Mouse (Mus musculus): ENCODE results near the gene Rps15. TPM values are rescaled to one million over a fixed set of nuclear protein-coding genes. Genes with fewer than 3 reads are reported as not detected.

The Rps15 gene
- polyA plus RNA-seq, 1 experiment from 2014 or later, result 828 TPM

DNA sequence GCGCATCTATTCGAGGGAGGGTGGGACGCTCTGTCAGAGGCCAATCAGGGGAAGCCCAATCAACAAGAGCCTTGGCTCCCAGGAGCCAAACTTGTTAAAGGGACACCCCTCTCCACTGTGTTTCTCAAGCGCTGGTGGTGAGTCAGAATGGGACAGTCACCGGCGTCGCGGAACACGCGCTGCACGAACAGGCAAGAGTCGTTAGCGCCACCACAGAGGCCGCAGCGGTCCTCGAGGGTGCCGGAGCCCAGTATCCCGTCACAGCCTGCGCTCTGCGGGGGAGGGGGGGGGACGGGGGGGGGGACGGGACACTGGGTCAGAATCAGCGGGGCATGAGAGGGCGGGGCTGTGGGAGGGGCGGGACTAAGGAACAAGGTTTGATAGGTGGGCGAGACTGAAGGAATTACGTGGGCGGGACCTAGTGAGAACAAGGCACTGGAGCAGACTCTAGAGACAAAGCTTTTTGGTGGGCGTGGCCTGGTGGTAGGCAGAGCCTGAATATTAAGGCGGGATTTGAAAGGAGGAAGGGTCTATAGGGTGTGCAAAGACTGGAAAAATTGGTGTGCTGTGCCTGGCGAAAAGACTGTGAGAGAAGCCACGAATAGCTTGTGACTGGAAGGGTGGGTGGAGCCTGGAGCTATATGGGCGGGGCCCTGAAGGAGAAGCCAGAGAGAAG lies 50.6 kb downstream of the Rps15 start:
- peak overlapping the region; percentile 59 for H3K4me2 ChIP-seq
- H3K9ac ChIP-seq (ENCODE audit: low read depth, low read length), result 0 out of 2 replicates have a peak overlapping the region, but pooled peaks have one; percentile 28
- peak; percentile 16; the same call in 1 of the 2 replicates for ATAC-seq (replicated peaks; ENCODE audit: insufficient number of reproducible peaks, low FRiP score, low TSS enrichment)
- H3K36me3 ChIP-seq (ENCODE audit: control insufficient read depth, insufficient read depth, low read length), result no peaks in the 10 kb centered on the region
- no peak overlapping the region for H3K27ac ChIP-seq (ENCODE audit: low read depth, low read length)
- peaks cover 81% of the 10 kb centered on the region for H3K27me3 ChIP-seq (ENCODE audit: control insufficient read depth, insufficient read depth, low read length)
- WGBS (ENCODE audit: insufficient replicate concordance), result under 1% methylated on average over 26 of the region's 33 CpGs
- H3K9me3 ChIP-seq (replicated peaks; ENCODE audit: control insufficient read depth, low read length), result no peaks in the 10 kb centered on the region
- H3K4me3 ChIP-seq (ENCODE audit: low read depth, low read length), result peak overlapping the region; percentile 38
- H3K4me1 ChIP-seq (ENCODE audit: control insufficient read depth, insufficient read depth, low read length), result peaks cover 32% of the 10 kb centered on the region

- Histone ChIP-seq H3K9ac (ENCODE audit: low read depth, low read length) (no peak overlapping the region), H3K27ac (ENCODE audit: low read depth, low read length) (peak overlapping the region; percentile 22; the same call in 1 of the 2 replicates), H3K4me2 (peak overlapping the region; percentile 59), H3K4me1 (ENCODE audit: control insufficient read depth, insufficient read depth, low read length) (peaks cover 36% of the 10 kb centered on the region), H3K9me3 (replicated peaks; ENCODE audit: control insufficient read depth, low read length) (no peaks in the 10 kb centered on the region), H3K4me3 (ENCODE audit: low read depth, low read length) (peak overlapping the region; percentile 38; the same call in 1 of the 2 replicates), H3K27me3 (ENCODE audit: control insufficient read depth, insufficient read depth, low read length) (peaks cover 86% of the 10 kb centered on the region), H3K36me3 (ENCODE audit: control insufficient read depth, insufficient read depth, low read length) (no peaks in the 10 kb centered on the region)
- WGBS (ENCODE audit: insufficient replicate concordance), result 28% methylated on average over 13 of the region's 13 CpGs
- 0 out of 2 replicates have a peak, but pooled peaks have one; percentile 6 for ATAC-seq (replicated peaks; ENCODE audit: insufficient number of reproducible peaks, low FRiP score, low TSS enrichment)
These were observed 51.2 kb downstream of the Rps15 start for GRCm38 (mm10) chr10:80343425-80343895.

Small RNAs within 50 kb of the gene (microRNA-seq; reads per million reads assigned to microRNA genes)
- 0.68 reads per million, percentile 4 among the genes with 10 or more reads in this experiment for gene Mir6911 (ENCODE audit: borderline number of aligned reads)

Other genes starting within 250 kb of the Rps15 start
- 711 and 729 TPM in 2 replicates for gene Gpx4, start 245.3 kb upstream of the Rps15 start, polyA plus RNA-seq (2014; fragmentation: Nextera tagmentation; extraction: Ambion mirVana)
- 8.4 and 9.6 TPM in 2 replicates for gene Sbno2, start 186.9 kb upstream of the Rps15 start, polyA plus RNA-seq (2014; fragmentation: Nextera tagmentation; extraction: Ambion mirVana)
- gene Stk11, start 176.7 kb upstream of the Rps15 start, polyA plus RNA-seq (2014; fragmentation: Nextera tagmentation; extraction: Ambion mirVana), result 16.5 and 20.0 TPM in 2 replicates
- gene Atp5d, start 153.8 kb upstream of the Rps15 start, polyA plus RNA-seq (2014; fragmentation: Nextera tagmentation; extraction: Ambion mirVana), result 772 and 785 TPM in 2 replicates
- gene Cbarp, start 151.6 kb upstream of the Rps15 start, polyA plus RNA-seq (2014; fragmentation: Nextera tagmentation; extraction: Ambion mirVana), result 2.5 and 2.7 TPM in 2 replicates
- gene Midn, start 144.2 kb upstream of the Rps15 start, polyA plus RNA-seq (2014; fragmentation: Nextera tagmentation; extraction: Ambion mirVana), result 29.5 and 31.9 TPM in 2 replicates
- 49.1 and 52.7 TPM in 2 replicates for gene Cirbp, start 126.5 kb upstream of the Rps15 start, polyA plus RNA-seq (2014; fragmentation: Nextera tagmentation; extraction: Ambion mirVana)
- 9.6 and 12.4 TPM in 2 replicates for gene 1600002K03Rik, start 119.5 kb upstream of the Rps15 start, polyA plus RNA-seq (2014; fragmentation: Nextera tagmentation; extraction: Ambion mirVana)
- 13.9 and 14.8 TPM in 2 replicates for gene Efna2, start 113.0 kb upstream of the Rps15 start, polyA plus RNA-seq (2014; fragmentation: Nextera tagmentation; extraction: Ambion mirVana)
- 34.6 and 38.2 TPM in 2 replicates for gene Mum1, start 66.0 kb upstream of the Rps15 start, polyA plus RNA-seq (2014; fragmentation: Nextera tagmentation; extraction: Ambion mirVana)
- gene Ndufs7, start 43.3 kb upstream of the Rps15 start, polyA plus RNA-seq (2014; fragmentation: Nextera tagmentation; extraction: Ambion mirVana), result 499 and 501 TPM in 2 replicates
- 57.2 and 59.0 TPM in 2 replicates for gene Gamt, start 31.4 kb upstream of the Rps15 start, polyA plus RNA-seq (2014; fragmentation: Nextera tagmentation; extraction: Ambion mirVana)
- gene Dazap1, start 31.0 kb upstream of the Rps15 start, polyA plus RNA-seq (2014; fragmentation: Nextera tagmentation; extraction: Ambion mirVana), result 28.4 and 29.9 TPM in 2 replicates
- 0.55 and 0.69 TPM in 2 replicates for gene Apc2, start 3.5 kb downstream of the Rps15 start, polyA plus RNA-seq (2014; fragmentation: Nextera tagmentation; extraction: Ambion mirVana)
- gene 2310011J03Rik, start 28.1 kb downstream of the Rps15 start, polyA plus RNA-seq (2014; fragmentation: Nextera tagmentation; extraction: Ambion mirVana), result 29.7 and 31.0 TPM in 2 replicates
- gene Pcsk4, start 37.0 kb downstream of the Rps15 start, polyA plus RNA-seq (2014; fragmentation: Nextera tagmentation; extraction: Ambion mirVana), result 0.77 and 1.6 TPM in 2 replicates
- 4.9 and 7.3 TPM in 2 replicates for gene Reep6, start 37.5 kb downstream of the Rps15 start, polyA plus RNA-seq (2014; fragmentation: Nextera tagmentation; extraction: Ambion mirVana)
- gene Adamtsl5, start 56.0 kb downstream of the Rps15 start, polyA plus RNA-seq (2014; fragmentation: Nextera tagmentation; extraction: Ambion mirVana), result 2.4 and 3.7 TPM in 2 replicates
- gene Plk5, start 64.0 kb downstream of the Rps15 start, polyA plus RNA-seq (2014; fragmentation: Nextera tagmentation; extraction: Ambion mirVana), result not detected in 2 replicates
- gene Mex3d, start 95.2 kb downstream of the Rps15 start, polyA plus RNA-seq (2014; fragmentation: Nextera tagmentation; extraction: Ambion mirVana), result 4.0 and 6.4 TPM in 2 replicates
- 151 and 171 TPM in 2 replicates for gene Mbd3, start 107.1 kb downstream of the Rps15 start, polyA plus RNA-seq (2014; fragmentation: Nextera tagmentation; extraction: Ambion mirVana)
- 1,161 and 1,177 TPM in 2 replicates for gene Uqcr11, start 114.4 kb downstream of the Rps15 start, polyA plus RNA-seq (2014; fragmentation: Nextera tagmentation; extraction: Ambion mirVana)
- gene Tcf3, start 141.2 kb downstream of the Rps15 start, polyA plus RNA-seq (2014; fragmentation: Nextera tagmentation; extraction: Ambion mirVana), result 66.1 and 69.8 TPM in 2 replicates
- 0.04 TPM in 1 of 2 replicates, not detected in the other for gene Onecut3, start 202.4 kb downstream of the Rps15 start, polyA plus RNA-seq (2014; fragmentation: Nextera tagmentation; extraction: Ambion mirVana)
- gene Atp8b3, start 246.7 kb downstream of the Rps15 start, polyA plus RNA-seq (2014; fragmentation: Nextera tagmentation; extraction: Ambion mirVana), result 0.09 TPM in 1 of 2 replicates, not detected in the other